Mouse (Mus musculus) cortical plate, adult 2 months (tissue): ENCODE data around the gene Ryr1.

Experiments
- CTCF ChIP-seq: fragments of 200-500 bp; IDR thresholded peaks from 2 replicates; pipeline ENCODE4 v1.5.1; 2011; ENCODE audit warnings: mild to moderate bottlenecking, control low read depth, low read length; ENCODE audit not compliant: insufficient read depth; ENCODE audit errors: extremely low read depth
- POLR2A ChIP-seq: fragments of 200-500 bp; IDR thresholded peaks from 2 replicates; pipeline ENCODE4 v1.6.1; 2011; ENCODE audit warnings: mild to moderate bottlenecking, low read length, control low read depth; ENCODE audit not compliant: insufficient read depth; ENCODE audit errors: extremely low read depth

GRCm38 (mm10) chr7:29067758-29068157 lies 57.2 kb downstream of the Ryr1 start:
- no peak for TF ChIP-seq CTCF
- TF ChIP-seq POLR2A: no peak
